Mouse (Mus musculus) intestine, embryonic 14.5 days (tissue): ENCODE measurements around the gene Safb. TPM values are rescaled to one million over a fixed set of nuclear protein-coding genes. Genes with fewer than 3 reads are reported as not detected.
A peak's percentile ranks its signal among the peaks of the same experiment; 100 is the strongest.

Experiments
- ATAC-seq: fragments of 200-750 bp; cut with Nextera tagmentation; replicated peaks from 2 replicates; pipeline ENCODE4 v1.8.0; 2017; ENCODE audit warnings: low read depth, moderate number of reproducible peaks, moderate TSS enrichment, moderate library complexity; ENCODE audit not compliant: low FRiP score, low TSS enrichment
- DNase-seq: peaks from one replicate; pipeline ENCODE4 v3.0.0-alpha.2; 2018; ENCODE audit warnings: low spot score
- H3K27ac ChIP-seq: fragments of 300-500 bp; sonication (generic); 2 replicates; pipeline ENCODE4 v1.5.1; 2014; ENCODE audit warnings: low read depth, mild to moderate bottlenecking, control low read depth
- H3K27me3 ChIP-seq: fragments of 300-500 bp; sonication (generic); replicated peaks from 2 replicates; pipeline ENCODE4 v1.6.1; 2014; ENCODE audit warnings: low read length, control low read depth; ENCODE audit not compliant: control insufficient read depth, insufficient read depth
- H3K36me3 ChIP-seq: fragments of 300-500 bp; sonication (generic); 2 replicates; pipeline ENCODE4 v1.6.1; 2014; ENCODE audit warnings: low read length, control low read depth; ENCODE audit not compliant: control insufficient read depth, insufficient read depth
- H3K4me1 ChIP-seq: fragments of 300-500 bp; sonication (generic); replicated peaks from 2 replicates; pipeline ENCODE4 v1.6.1; 2014; ENCODE audit warnings: low read length, control low read depth, mixed read lengths; ENCODE audit not compliant: control insufficient read depth, insufficient read depth
- H3K4me2 ChIP-seq: fragments of 300-500 bp; sonication (generic); 2 replicates; pipeline ENCODE4 v1.6.1; 2014; ENCODE audit warnings: low read length
- H3K4me3 ChIP-seq: fragments of 300-500 bp; sonication (generic); 2 replicates; pipeline ENCODE4 v1.5.1; 2014; ENCODE audit warnings: low read depth, low read length, control low read depth, mixed read lengths
- H3K9ac ChIP-seq: fragments of 300-500 bp; sonication (generic); 2 replicates; pipeline ENCODE4 v1.6.1; 2014; ENCODE audit warnings: mild to moderate bottlenecking, low read length
- H3K9me3 ChIP-seq: fragments of 300-500 bp; sonication (generic); 2 replicates; pipeline ENCODE4 v1.6.1; 2016; ENCODE audit warnings: low read length, control low read depth; ENCODE audit not compliant: control insufficient read depth
- WGBS: fragments of 180-500 bp; shearing (Covaris S2); extraction: QIAGEN DNeasy Blood & Tissue Kit; methylation state at CpG from one replicate; pipeline ENCODE4 v1.1.7; 2014; 5-methylcytosine and 5-hydroxymethylcytosine counted together
- polyA plus RNA-seq: library from polyadenylated mRNA; unstranded; fragments of >200 nt; fragmentation: Nextera tagmentation; extraction: Ambion mirVana; gene quantifications from 2 replicates; pipeline ENCODE4 v1.2.1, GENCODE M21; 2014

Safb gene
- polyA plus RNA-seq, 1 experiment from 2014 or later = 73.3 TPM

GRCm38 (mm10) chr17:56593527-56594271 is 9.1 kb downstream of the Safb start:
- DNase-seq = no peak
- WGBS = 76% methylated on average over 8 of the region's 8 CpGs
- peaks cover 95% of the 10 kb centered on the region for H3K36me3 ChIP-seq
- H3K4me1 ChIP-seq = no peaks in the 10 kb centered on the region
- H3K4me2 ChIP-seq = no peak overlapping the region
- H3K9ac ChIP-seq = no peak overlapping the region
- no peaks in the 10 kb centered on the region for H3K9me3 ChIP-seq
- ATAC-seq = no peak
- H3K27ac ChIP-seq = no peak overlapping the region
- H3K27me3 ChIP-seq = no peaks in the 10 kb centered on the region
- H3K4me3 ChIP-seq = no peak overlapping the region

DNA sequence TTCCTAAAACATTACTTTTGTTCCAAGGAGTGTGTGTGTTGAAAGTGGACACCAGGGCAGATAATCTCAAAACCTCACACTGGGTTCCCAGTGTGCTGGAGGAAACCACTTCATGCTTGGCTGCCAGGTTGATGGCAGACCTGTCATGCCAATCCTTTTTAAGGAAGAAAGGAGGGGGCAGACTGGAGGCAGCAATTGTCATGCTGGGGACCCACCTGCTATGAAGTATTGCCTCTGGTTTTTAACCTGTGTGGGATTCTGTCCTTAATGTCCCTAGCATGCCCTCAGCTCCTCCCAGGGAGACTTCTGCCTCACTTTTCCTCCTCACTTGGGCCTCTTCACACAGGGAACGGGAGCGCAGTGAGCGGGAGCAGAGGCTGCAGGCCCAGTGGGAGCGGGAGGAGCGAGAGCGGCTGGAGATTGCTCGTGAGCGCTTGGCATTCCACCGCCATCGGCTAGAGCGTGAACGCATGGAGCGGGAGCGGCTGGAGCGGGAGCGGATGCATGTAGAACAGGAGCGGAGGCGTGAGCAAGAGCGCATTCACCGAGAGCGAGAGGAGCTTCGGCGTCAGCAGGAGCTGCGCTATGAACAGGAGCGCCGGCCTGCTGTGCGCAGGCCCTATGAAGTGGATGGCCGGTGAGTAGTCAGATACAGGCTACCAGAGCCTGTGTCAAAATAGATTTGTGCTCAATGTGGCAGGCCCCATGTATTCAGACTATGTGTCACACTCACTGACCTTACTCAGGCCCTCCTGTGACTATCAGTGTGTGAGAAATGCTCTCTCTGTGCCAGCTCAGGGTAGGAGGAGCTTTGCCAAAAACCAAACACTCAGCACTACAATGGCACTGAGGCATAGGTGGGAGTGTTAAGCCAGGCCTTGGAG is 18.8 kb downstream of the Safb start:
- Histone ChIP-seq H3K9ac (no peak overlapping the region), H3K9me3 (no peaks in the 10 kb centered on the region), H3K27me3 (no peaks in the 10 kb centered on the region), H3K4me2 (no peak overlapping the region), H3K4me1 (peaks cover 2% of the 10 kb centered on the region), H3K4me3 (no peak overlapping the region), H3K36me3 (peaks cover 87% of the 10 kb centered on the region), H3K27ac (no peak overlapping the region)
- WGBS = 94% methylated on average over 28 of the region's 28 CpGs
- DNase-seq (no peak), ATAC-seq (no peak)

DNA sequence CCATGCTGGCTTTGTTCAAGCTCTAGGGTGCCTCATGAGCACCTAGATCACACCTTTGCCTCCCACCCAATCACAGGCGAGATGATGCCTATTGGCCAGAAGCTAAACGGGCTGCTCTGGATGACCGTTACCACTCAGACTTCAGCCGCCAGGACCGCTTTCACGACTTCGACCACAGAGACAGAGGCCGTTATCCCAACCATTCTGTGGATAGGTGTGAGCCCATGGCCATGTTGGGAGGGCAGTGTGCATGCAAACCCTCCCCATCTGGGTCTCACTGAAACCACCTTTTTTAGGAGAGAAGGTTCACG is 19.4 kb downstream of the Safb start:
- no peak overlapping the region for H3K27ac ChIP-seq
- no peak overlapping the region for H3K9ac ChIP-seq
- H3K9me3 ChIP-seq = no peaks in the 10 kb centered on the region
- no peak for DNase-seq
- H3K36me3 ChIP-seq = peaks cover 87% of the 10 kb centered on the region
- ATAC-seq = no peak
- H3K4me1 ChIP-seq = peaks cover 7% of the 10 kb centered on the region
- no peak overlapping the region for H3K4me2 ChIP-seq
- no peaks in the 10 kb centered on the region for H3K27me3 ChIP-seq
- no peak overlapping the region for H3K4me3 ChIP-seq
- WGBS = 91% methylated on average over 9 of the region's 9 CpGs

- H3K4me2 ChIP-seq = no peak overlapping the region
- H3K27me3 ChIP-seq = no peaks in the 10 kb centered on the region
- no peak overlapping the region for H3K9ac ChIP-seq
- no peak for ATAC-seq
- peaks cover 7% of the 10 kb centered on the region for H3K4me1 ChIP-seq
- H3K4me3 ChIP-seq = no peak overlapping the region
- DNase-seq = no peak
- H3K27ac ChIP-seq = no peak overlapping the region
- H3K36me3 ChIP-seq = peaks cover 83% of the 10 kb centered on the region
- no peaks in the 10 kb centered on the region for H3K9me3 ChIP-seq
- WGBS = 92% methylated on average over 3 of the region's 3 CpGs
These were observed 19.8 kb downstream of the Safb start for GRCm38 (mm10) chr17:56604422-56604821.

- H3K4me2 ChIP-seq = no peak overlapping the region
- H3K27me3 ChIP-seq = no peaks in the 10 kb centered on the region
- H3K4me1 ChIP-seq = peaks cover 12% of the 10 kb centered on the region
- no peak overlapping the region for H3K9ac ChIP-seq
- ATAC-seq = no peak
- no peak overlapping the region for H3K4me3 ChIP-seq
- no peak for DNase-seq
- no peaks in the 10 kb centered on the region for H3K9me3 ChIP-seq
- H3K36me3 ChIP-seq = peaks cover 73% of the 10 kb centered on the region
- 86% methylated on average over 9 of the region's 9 CpGs for WGBS
- H3K27ac ChIP-seq = no peak overlapping the region
These were observed 20.8 kb downstream of the Safb start for GRCm38 (mm10) chr17:56605431-56605830.

- H3K27ac ChIP-seq = no peak overlapping the region
- ATAC-seq = no peak
These were observed 23.0 kb downstream of the Safb start for GRCm38 (mm10) chr17:56607521-56608062.

GRCm38 (mm10) chr17:56608699-56609098 is 24.1 kb downstream of the Safb start:
- Histone ChIP-seq H3K36me3 (peaks cover 41% of the 10 kb centered on the region), H3K4me3 (peak overlapping the region; percentile 73), H3K4me2 (peak overlapping the region; percentile 80), H3K9me3 (no peaks in the 10 kb centered on the region), H3K27ac (no peak overlapping the region), H3K4me1 (peaks cover 14% of the 10 kb centered on the region), H3K27me3 (no peaks in the 10 kb centered on the region), H3K9ac (peak overlapping the region; percentile 71)
- ATAC-seq = no peak
- no peak for DNase-seq
- WGBS = 50% methylated on average over 5 of the region's 5 CpGs

More at GRCm38 (mm10) chr17:56607521-56608062, 23.0 kb downstream of the Safb start:
- peaks cover 14% of the 10 kb centered on the region for H3K4me1 ChIP-seq
- peaks cover 52% of the 10 kb centered on the region for H3K36me3 ChIP-seq
- no peaks in the 10 kb centered on the region for H3K27me3 ChIP-seq
- no peak for DNase-seq
- H3K9me3 ChIP-seq = no peaks in the 10 kb centered on the region
- no peak overlapping the region for H3K4me2 ChIP-seq
- H3K4me3 ChIP-seq = no peak overlapping the region
- no peak overlapping the region for H3K9ac ChIP-seq
- 76% methylated on average over 3 of the region's 3 CpGs for WGBS

DNA sequence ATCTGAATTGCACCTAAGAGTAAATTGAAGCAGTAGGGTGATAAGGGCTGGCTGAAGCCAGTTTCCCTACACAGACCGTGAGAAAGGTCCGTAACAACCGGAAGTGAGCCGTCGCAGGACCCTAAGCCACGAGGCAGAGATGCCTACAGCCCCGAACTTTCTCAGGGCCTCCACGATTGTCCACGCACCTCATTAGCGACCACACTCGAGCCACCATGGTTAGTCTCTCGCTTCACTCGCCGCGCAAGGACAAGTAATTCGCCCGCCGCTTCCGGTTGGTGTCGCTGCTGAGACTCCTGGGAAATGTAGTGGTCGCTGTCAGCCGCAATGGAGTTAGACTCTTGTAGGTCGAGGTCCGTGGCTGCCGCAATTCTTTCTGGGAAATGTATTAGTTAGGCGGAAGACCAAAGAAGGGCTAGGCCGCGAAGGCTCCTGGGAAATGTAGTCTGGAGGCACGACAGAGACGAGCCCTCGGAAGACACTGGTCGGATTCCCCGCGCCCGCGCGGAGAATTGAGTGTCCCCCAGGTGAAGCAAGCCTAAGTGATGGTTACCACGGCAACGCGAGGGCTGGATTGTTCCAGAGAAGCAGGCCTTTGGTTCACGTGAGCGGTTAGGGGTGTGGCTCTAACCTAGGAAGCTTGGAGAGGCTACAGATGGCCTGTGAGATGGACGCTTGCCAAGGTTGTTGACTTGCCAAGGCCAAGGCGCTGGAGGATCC is 25.0 kb downstream of the Safb start, which contains the start of gene 2410015M20Rik:
TSS of gene 2410015M20Rik (minus strand) at position 320 of the 720 bp plus-strand sequence.
- peak within 1 kb of the TSS; percentile 75 for H3K27ac ChIP-seq

More for the DNA sequence above, 25.0 kb downstream of the Safb start, which contains the start of gene 2410015M20Rik:
- peaks cover 36% of the 10 kb centered on the region for H3K36me3 ChIP-seq
- ATAC-seq = peak; percentile 84
- peaks cover 18% of the 10 kb centered on the region for H3K4me1 ChIP-seq
- peak within 1 kb of the TSS; percentile 73 for H3K4me3 ChIP-seq
- no peaks in the 10 kb centered on the region for H3K27me3 ChIP-seq
- H3K9ac ChIP-seq = peak within 1 kb of the TSS; percentile 71
- peak within 1 kb of the TSS; percentile 80 for H3K4me2 ChIP-seq
- H3K9me3 ChIP-seq = no peaks in the 10 kb centered on the region
- peak; percentile 94 for DNase-seq
- under 1% methylated on average over 44 of the region's 44 CpGs for WGBS
